Mouse (Mus musculus) limb, embryonic 14.5 days (tissue): Measurements from ENCODE around the gene Zscan12. TPM values are rescaled to one million over a fixed set of nuclear protein-coding genes. Genes with fewer than 3 reads are reported as not detected.

Source experiments
- ATAC-seq: fragments of 200-750 bp; cut with Nextera tagmentation; 2 replicates; pipeline ENCODE4 v1.8.0; 2017; ENCODE audit warnings: low read depth, moderate number of reproducible peaks, moderate TSS enrichment; ENCODE audit not compliant: low FRiP score
- DNase-seq: peaks from one replicate; pipeline ENCODE4 v3.0.0-alpha.2; 2015; ENCODE audit warnings: low spot score
- H3K27ac ChIP-seq: fragments of 300-500 bp; sonication (generic); replicated peaks from 2 replicates; pipeline ENCODE4 v1.5.1; 2014; ENCODE audit warnings: low read depth, mild to moderate bottlenecking, low read length, moderate library complexity, mixed read lengths
- H3K27me3 ChIP-seq: fragments of 300-500 bp; sonication (generic); 2 replicates; pipeline ENCODE4 v1.6.1; 2014; ENCODE audit warnings: low read length, mixed read lengths; ENCODE audit not compliant: control insufficient read depth, insufficient read depth
- H3K36me3 ChIP-seq: fragments of 300-500 bp; sonication (generic); 2 replicates; pipeline ENCODE4 v1.6.1; 2014; ENCODE audit warnings: mild to moderate bottlenecking, low read length, moderate library complexity, mixed read lengths; ENCODE audit not compliant: control insufficient read depth, insufficient read depth
- H3K4me1 ChIP-seq: fragments of 300-500 bp; sonication (generic); 2 replicates; pipeline ENCODE4 v1.6.1; 2014; ENCODE audit warnings: antibody characterized with exemption, low read length, mixed read lengths; ENCODE audit not compliant: control insufficient read depth, insufficient read depth
- H3K4me2 ChIP-seq: fragments of 300-500 bp; sonication (generic); replicated peaks from 2 replicates; pipeline ENCODE4 v1.6.1; 2014; ENCODE audit warnings: low read depth, mild to moderate bottlenecking, low read length, moderate library complexity; ENCODE audit not compliant: severe bottlenecking
- H3K4me3 ChIP-seq: fragments of 300-500 bp; sonication (generic); replicated peaks from 2 replicates; pipeline ENCODE4 v1.5.1; 2014; ENCODE audit warnings: low read length
- H3K9ac ChIP-seq: fragments of 300-500 bp; sonication (generic); 2 replicates; pipeline ENCODE4 v1.6.1; 2014; ENCODE audit warnings: mild to moderate bottlenecking, low read depth, low read length, moderate library complexity; ENCODE audit not compliant: severe bottlenecking
- H3K9me3 ChIP-seq: fragments of 300-500 bp; sonication (generic); 2 replicates; pipeline ENCODE4 v1.6.1; 2016; ENCODE audit warnings: low read length; ENCODE audit not compliant: control insufficient read depth
- POLR2A ChIP-seq: fragments of 200-500 bp; IDR thresholded peaks from 2 replicates; pipeline ENCODE4 v1.8.0; 2012; ENCODE audit warnings: inconsistent platforms, mild to moderate bottlenecking, moderate library complexity, borderline replicate concordance; ENCODE audit not compliant: insufficient read depth, insufficient read length; ENCODE audit errors: extremely low read depth
- WGBS: fragments of 180-500 bp; shearing (Covaris S2); extraction: QIAGEN DNeasy Blood & Tissue Kit; methylation state at CpG from one replicate; pipeline ENCODE4 v1.1.7; 2014; 5-methylcytosine and 5-hydroxymethylcytosine counted together
- polyA plus RNA-seq, 2 experiments: library from polyadenylated mRNA; depleted of rRNA in 1 of 2; stranded (reverse) in 1 of 2; unstranded in 1 of 2; fragments of >200 nt; fragmentation: Nextera tagmentation in 1 of 2; extraction: Ambion mirVana in 1 of 2; gene quantifications; 2 replicates each; pipeline versions ENCODE4 v1.2.1 to v1.2.3; 2012 to 2014

Gene Zscan12
- polyA plus RNA-seq (2012; rRNA removed) (7.0 and 9.7 TPM in 2 replicates), polyA plus RNA-seq (2014; fragmentation: Nextera tagmentation; extraction: Ambion mirVana) (11.2 and 11.4 TPM in 2 replicates)

- Histone ChIP-seq H3K4me1 (peaks cover 6% of the 10 kb centered on the region; the same call in 1 of the 2 replicates), H3K9ac (peak within 1 kb of the TSS; percentile 86), H3K36me3 (peaks cover 10% of the 10 kb centered on the region), H3K4me3 (peak within 1 kb of the TSS; percentile 72), H3K9me3 (no peaks in the 10 kb centered on the region), H3K27ac (peak within 1 kb of the TSS; percentile 77), H3K27me3 (no peaks in the 10 kb centered on the region), H3K4me2 (peak within 1 kb of the TSS; percentile 61)
- TF ChIP-seq POLR2A: peak; percentile 90; the same call in 1 of the 2 replicates
- under 1% methylated on average over 29 of the region's 29 CpGs for WGBS
- DNase-seq (peak; percentile 98), ATAC-seq (peak; percentile 99)
Observed at GRCm38 (mm10) chr13:21362621-21363248, at the start of gene Zscan12. Gene Zscan12, plus strand, starts transcription at chr13:21362820.

GRCm38 (mm10) chr13:21312854-21313253, 49.8 kb upstream of the Zscan12 start:
- Histone ChIP-seq H3K9me3 (no peaks in the 10 kb centered on the region), H3K4me3 (no peak overlapping the region), H3K9ac (no peak overlapping the region), H3K36me3 (no peaks in the 10 kb centered on the region), H3K4me2 (no peak overlapping the region), H3K27me3 (no peaks in the 10 kb centered on the region), H3K27ac (no peak overlapping the region), H3K4me1 (no peaks in the 10 kb centered on the region)
- ATAC-seq: no peak
- DNase-seq: no peak
- 45% methylated on average over 4 of the region's 5 CpGs for WGBS
- TF ChIP-seq POLR2A: no peak

- Histone ChIP-seq H3K27me3 (no peaks in the 10 kb centered on the region), H3K4me1 (no peaks in the 10 kb centered on the region), H3K9me3 (no peaks in the 10 kb centered on the region), H3K4me3 (no peak overlapping the region), H3K27ac (no peak overlapping the region), H3K36me3 (no peaks in the 10 kb centered on the region), H3K9ac (no peak overlapping the region), H3K4me2 (no peak overlapping the region)
- DNase-seq: no peak
- ATAC-seq: no peak
- no peak for TF ChIP-seq POLR2A
- WGBS: 78% methylated on average over 4 of the region's 4 CpGs
Observed at GRCm38 (mm10) chr13:21313903-21314302, 48.7 kb upstream of the Zscan12 start.

GRCm38 (mm10) chr13:21320262-21320661, 42.4 kb upstream of the Zscan12 start:
- no peak overlapping the region for H3K4me2 ChIP-seq
- ATAC-seq (no peak), DNase-seq (no peak)
- H3K9ac ChIP-seq: no peak overlapping the region
- no peaks in the 10 kb centered on the region for H3K36me3 ChIP-seq
- no peaks in the 10 kb centered on the region for H3K27me3 ChIP-seq
- TF ChIP-seq POLR2A: no peak
- no peaks in the 10 kb centered on the region for H3K9me3 ChIP-seq
- H3K4me3 ChIP-seq: no peak overlapping the region
- no peak overlapping the region for H3K27ac ChIP-seq
- H3K4me1 ChIP-seq: no peaks in the 10 kb centered on the region
- WGBS: 68% methylated on average over 3 of the region's 3 CpGs

- no peak overlapping the region for H3K27ac ChIP-seq
- no peak for TF ChIP-seq POLR2A
- peak overlapping the region; percentile 25; the same call in 1 of the 2 replicates for H3K9ac ChIP-seq
- no peaks in the 10 kb centered on the region for H3K4me1 ChIP-seq
- H3K9me3 ChIP-seq: no peaks in the 10 kb centered on the region
- peak overlapping the region; percentile 41 for H3K4me2 ChIP-seq
- H3K27me3 ChIP-seq: no peaks in the 10 kb centered on the region
- DNase-seq (peak; percentile 6), ATAC-seq (no peak)
- H3K36me3 ChIP-seq: no peaks in the 10 kb centered on the region
- peak overlapping the region; percentile 28 for H3K4me3 ChIP-seq
- WGBS: 5% methylated on average over 18 of the region's 18 CpGs
Observed at GRCm38 (mm10) chr13:21321890-21322494, 40.6 kb upstream of the Zscan12 start.
